Mouse (Mus musculus): ENCODE measurements around the gene Sec14l1.

Gene Sec14l1

DNA sequence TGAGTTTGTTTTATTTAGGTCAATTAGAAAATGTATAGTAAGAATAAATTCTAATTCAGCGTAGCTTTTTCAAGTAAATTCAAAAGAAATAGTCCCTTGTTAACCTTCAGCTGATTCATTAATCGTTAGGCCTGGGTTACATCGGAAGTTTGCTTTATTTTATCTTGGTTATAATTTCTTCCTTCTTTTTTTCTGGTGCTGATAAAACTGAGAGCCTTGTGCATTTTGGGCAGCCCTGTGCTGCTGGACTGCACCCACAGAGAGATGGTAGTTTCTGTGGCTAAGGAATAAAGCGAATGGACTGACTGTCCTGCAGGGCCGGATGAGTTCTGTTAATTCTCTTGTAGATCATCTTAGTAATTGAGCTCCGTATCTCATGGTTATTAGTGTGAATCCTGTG is 37.6 kb downstream of the Sec14l1 start:
- no peak for DNase-seq (ENCODE audit: low read depth, low spot score)

DNA sequence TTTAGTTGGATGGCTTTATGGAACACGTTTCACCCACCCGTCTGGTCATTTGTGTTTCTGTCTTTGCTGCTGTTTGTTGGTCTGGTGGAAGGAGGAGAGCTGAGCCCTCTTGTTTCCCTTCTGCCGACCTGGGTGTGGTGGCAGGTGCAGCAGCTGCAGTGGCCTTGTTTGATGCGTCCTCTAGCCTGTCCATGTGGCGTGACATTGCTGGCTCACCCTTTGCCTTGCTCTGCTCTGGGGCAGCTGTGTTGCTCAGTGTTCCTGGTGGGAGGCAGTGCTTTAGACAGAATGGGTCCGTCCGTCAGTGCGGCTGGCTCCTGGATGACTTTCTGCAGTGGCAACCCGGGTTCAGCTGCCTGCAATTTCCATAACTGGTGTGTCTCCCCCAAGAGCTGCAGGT is 38.6 kb downstream of the Sec14l1 start:
- DNase-seq (ENCODE audit: low read depth, low spot score): no peak

DNA sequence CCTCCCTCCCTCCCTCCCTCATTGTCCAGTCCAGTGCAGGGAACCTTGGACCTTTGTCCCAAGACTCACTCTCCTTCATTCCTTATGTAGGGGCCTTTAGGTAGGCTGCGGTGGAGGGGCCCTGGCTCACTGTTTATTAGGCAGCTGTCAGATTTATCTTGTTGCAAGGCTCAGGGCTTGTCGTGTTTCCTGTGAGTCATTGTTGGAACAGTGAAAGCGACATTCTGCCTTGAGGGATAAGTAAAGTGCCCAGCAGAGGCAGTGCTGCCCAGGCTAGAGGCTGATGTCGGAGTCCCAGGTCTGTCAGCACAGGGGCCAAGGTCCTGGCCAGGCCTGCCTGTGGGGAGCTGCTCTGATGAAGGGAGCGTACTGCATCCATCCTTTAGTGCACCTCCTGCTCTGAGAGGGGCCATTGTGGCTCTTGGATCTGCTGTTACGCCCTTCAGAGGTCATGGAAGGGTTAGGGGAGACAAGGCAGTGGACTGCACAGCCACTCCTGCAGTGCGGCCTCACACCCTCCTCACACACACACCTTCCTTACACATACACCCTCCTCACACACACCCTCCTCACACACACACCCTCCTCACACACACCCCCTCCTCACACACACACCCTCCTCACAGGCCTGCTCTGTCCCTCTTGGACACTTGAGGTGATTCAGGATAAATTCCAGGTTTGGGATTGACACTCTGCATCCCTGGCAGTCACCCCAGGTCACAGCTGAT is 39.3 kb downstream of the Sec14l1 start:
- DNase-seq (ENCODE audit: low read depth, low spot score): peak; percentile 82

GRCm38 (mm10) chr11:117156725-117157124 is 41.8 kb downstream of the Sec14l1 start:
- peak; percentile 82 for DNase-seq (ENCODE audit: low read depth, low spot score)

DNA sequence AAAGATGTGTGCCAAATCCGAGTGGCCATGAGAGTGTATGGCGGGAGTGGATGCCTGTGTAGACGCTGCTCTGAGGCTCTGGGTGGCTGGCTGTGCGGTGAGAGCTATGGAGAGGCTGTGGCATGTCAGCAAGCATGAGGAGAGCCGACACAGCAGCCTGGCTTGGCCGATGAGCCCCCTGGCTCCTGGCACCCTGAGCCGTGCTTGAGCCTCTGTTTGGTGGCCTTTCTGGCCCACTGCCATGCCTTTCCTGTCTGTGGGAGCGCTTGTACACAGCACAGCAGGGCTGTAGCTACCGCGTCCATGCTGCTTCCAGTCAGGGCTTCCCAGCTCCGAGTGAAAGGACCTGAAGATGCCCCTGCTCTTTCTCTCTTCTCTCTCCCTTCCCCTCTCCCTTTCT is 43.4 kb downstream of the Sec14l1 start:
- peak; percentile 64 for DNase-seq (ENCODE audit: low read depth, low spot score)

DNA sequence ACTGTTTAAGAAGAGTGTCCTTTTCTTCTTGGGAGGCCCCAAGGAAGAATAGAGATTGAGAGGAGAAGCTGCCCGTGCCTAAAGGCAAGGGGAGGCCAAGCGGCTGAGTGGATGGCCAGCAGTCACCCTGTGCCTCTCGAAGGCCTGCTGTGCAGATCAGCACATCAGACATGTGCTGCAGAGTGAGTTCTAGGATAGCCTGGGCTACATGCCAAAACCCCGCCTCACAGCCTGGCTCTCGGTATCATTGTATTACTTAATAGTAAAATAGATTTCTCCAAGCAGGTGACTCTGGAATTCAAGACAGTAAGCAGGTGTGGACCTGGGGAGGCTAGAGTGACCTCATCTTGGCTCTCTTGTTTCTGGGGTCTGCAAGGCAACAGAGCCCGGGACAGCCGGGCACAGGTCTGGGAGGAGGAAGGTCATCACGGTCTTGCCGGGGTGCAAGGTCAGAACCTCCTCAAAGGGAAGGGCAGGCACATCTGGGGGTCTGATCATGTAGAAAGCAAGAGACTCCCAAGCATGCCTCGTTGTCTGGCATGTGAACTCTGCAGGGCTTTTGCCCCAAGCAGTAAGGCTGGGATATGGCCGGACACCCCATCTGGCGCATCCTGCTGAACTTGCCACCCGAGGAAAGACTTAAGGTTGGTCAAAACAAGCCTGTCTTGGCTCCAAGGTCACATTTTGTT is 44.4 kb downstream of the Sec14l1 start:
- peak; percentile 80 for DNase-seq (ENCODE audit: low read depth, low spot score)

GRCm38 (mm10) chr11:117159946-117160307 is 45.0 kb downstream of the Sec14l1 start:
- DNase-seq (ENCODE audit: low read depth, low spot score): no peak

DNA sequence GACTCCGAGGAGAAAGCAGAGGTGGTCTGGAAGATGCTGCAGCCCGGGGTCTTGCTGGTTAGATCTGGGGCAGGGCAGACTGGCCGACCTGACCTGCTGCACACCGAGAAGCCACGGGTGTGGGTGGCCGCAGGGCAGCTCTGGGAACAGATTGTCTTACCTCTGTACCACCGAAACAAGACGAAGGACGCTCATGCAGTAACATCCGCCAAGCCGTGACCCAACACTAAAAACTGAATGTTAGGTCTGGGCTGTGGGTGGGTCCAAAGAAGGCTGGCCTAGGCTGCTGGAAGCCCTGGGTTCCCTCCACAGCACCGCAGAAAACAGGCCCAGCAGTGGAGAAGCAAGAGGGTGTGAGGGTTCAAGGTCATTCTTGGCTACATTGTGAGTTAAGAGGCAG is 45.8 kb downstream of the Sec14l1 start:
- DNase-seq (ENCODE audit: low read depth, low spot score): no peak

GRCm38 (mm10) chr11:117161574-117161973 is 46.6 kb downstream of the Sec14l1 start:
- no peak for DNase-seq (ENCODE audit: low read depth, low spot score)

GRCm38 (mm10) chr11:117163098-117163497 is 48.1 kb downstream of the Sec14l1 start:
- peak; percentile 70 for DNase-seq (ENCODE audit: low read depth, low spot score)

DNA sequence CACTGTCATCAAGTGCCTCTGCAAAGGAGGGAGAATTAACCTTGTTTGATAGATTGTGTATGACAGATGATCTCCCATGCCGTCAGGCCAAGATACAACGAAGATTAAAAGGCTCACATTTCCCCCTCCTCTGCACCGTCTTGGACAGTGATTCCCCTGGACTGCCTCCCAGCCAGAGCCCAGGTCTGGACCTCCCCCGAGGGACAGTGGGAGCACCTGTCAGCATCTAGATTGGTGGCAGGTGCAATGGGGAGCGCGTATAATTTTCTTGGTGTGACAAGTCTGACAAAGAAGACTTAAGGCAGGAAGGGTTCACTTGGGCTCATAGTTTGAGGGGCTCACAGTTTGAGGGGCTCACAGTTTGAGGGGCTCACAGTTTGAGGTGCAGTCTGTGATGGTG is 48.8 kb downstream of the Sec14l1 start:
- DNase-seq (ENCODE audit: low read depth, low spot score): no peak

- peak; percentile 76 for DNase-seq (ENCODE audit: low read depth, low spot score)
Observed at GRCm38 (mm10) chr11:117168278-117169087, 53.5 kb downstream of the Sec14l1 start.

DNA sequence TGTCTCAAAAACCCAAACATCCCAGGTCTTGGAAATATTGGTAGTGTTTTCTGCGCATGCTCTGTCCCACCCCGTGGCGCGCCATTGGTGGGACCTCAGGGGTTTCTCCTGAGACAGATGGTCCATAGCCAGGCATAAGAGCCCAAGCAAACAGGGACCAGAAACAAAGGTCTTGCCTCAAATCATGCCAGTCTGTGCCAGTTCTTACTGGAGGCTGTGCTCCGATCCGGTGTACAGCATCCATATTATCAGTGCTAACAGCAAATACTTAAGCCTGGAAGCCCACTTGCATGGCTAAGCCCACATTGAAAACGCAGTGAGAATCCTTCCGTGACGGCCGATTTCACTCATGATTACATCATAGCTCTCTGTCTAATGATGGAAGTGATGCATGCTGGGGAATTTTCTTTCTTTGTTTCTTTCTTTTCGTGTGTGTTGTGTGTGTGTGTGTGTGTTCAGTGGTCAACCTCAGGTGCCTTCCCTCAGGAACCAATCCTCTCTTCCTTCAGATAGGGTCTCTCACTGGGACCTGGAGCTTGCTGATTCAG is 54.2 kb downstream of the Sec14l1 start:
- no peak for DNase-seq (ENCODE audit: low read depth, low spot score)

DNA sequence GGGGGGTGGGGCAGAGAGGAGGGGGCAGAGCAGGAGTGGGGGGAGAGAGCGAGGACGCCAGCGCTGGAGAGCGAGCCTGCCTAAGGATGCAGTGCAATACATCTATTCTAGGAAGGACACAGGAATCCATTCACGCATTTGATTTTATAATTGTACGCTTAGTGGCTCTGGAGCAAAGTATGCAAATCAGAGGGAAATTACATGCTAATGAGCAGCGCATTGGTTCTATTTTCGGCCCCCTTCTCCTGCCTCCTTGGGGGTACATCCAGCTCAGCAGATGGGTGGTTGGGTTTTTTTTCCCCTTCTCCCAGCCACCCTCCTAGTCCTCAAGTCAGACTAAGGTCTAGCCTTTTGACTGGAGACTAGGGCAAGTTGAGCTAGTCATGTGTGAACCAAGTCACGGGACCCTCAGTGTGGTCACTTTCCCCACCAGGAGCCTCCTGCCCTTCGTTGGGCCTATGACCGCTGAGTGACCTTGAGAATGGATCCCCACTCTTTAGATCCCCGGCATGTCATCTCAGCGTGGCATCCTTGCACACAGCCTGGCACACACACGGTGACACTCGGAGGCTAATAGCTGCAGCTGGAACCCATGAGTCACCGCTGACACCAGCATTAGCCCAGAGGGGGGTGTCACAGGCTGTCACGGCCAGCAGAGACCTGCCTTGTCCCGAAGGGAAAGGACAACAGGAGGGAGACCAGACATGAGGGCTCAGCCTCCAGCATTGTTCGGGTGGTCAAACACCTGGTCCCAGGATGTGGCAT is 55.0 kb downstream of the Sec14l1 start:
- DNase-seq (ENCODE audit: low read depth, low spot score): peak; percentile 92

DNA sequence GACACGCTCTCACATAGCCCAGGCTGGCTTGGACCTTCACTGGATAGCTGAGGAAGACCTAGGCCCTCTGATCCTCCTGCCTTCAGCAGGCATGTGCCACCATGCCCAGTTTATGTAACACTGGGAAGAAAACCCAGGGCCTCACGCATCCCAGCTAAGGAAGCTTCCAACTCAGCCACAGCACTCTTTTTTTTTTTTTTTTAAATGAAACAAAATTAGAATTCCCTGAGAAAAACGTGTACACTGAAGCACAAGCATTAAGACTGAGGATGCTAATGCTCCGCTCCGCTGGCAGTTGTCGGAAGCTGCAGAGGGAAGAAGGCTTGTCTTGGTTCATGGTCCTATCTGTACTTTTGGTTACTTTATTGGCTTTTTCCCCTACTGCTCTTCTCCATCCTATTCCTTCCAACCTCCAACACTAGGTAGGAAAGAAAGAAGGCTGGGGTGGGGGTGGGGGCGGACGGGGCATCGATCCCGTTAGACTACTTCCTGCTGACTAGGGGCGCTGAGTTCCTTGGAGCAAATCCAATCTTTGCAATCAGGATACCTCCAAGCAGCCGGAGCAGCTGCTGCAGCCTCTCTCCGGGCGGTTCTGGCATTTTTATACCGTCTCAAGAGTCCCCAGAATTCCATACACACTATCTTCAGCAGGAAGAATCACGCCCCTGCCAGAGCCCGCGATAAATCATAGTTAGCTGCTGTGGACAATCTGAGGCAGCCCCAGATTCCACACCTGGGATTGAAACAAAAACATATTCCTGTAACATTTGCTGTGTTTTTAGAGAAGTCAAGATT is 59.3 kb downstream of the Sec14l1 start:
- peak; percentile 76 for DNase-seq (ENCODE audit: low read depth, low spot score)

DNA sequence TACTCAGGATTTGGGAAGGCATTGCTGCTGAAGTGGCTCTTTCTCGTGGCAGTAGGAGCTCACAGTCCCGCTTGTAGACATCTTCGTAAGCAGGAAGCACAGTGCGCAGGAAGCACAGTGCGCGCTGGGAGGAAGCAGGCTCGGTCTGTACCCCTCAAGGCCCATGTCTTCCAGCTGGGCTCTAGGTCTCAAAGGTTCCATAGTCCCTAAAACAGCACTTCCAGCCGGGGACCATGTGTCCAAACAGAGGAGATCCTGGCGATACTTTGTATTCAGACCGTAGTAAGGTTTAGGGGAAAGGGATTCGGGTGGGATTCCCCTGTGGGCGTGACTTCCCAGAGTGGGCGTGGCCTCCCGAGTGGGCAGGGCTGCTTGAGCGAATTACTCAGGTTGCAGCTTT is 60.0 kb downstream of the Sec14l1 start:
- peak; percentile 54 for DNase-seq (ENCODE audit: low read depth, low spot score)

- peak; percentile 54 for DNase-seq (ENCODE audit: low read depth, low spot score)
Observed at GRCm38 (mm10) chr11:117175472-117175871, 60.5 kb downstream of the Sec14l1 start.

GRCm38 (mm10) chr11:117176304-117176703 is 61.3 kb downstream of the Sec14l1 start:
- DNase-seq (ENCODE audit: low read depth, low spot score): no peak

DNA sequence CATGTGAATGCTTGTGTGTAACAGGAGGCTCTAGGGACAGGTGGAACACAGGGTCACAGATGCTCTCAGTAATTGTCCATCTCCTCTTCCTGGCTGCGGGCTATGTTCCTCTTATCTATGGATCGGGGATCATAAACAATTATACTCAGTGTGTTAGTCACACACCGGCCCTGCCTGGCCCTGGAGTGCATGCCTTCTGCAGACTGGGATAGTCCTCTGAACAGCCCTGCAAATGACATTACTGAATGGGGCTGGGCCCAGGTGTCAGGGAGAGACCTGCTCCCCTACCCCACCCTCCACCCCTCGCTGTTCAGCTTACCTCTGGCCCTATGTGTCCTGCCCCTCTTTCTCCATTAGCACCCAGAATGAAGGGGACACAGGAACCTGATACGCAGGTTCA is 61.9 kb downstream of the Sec14l1 start:
- DNase-seq (ENCODE audit: low read depth, low spot score): no peak

DNA sequence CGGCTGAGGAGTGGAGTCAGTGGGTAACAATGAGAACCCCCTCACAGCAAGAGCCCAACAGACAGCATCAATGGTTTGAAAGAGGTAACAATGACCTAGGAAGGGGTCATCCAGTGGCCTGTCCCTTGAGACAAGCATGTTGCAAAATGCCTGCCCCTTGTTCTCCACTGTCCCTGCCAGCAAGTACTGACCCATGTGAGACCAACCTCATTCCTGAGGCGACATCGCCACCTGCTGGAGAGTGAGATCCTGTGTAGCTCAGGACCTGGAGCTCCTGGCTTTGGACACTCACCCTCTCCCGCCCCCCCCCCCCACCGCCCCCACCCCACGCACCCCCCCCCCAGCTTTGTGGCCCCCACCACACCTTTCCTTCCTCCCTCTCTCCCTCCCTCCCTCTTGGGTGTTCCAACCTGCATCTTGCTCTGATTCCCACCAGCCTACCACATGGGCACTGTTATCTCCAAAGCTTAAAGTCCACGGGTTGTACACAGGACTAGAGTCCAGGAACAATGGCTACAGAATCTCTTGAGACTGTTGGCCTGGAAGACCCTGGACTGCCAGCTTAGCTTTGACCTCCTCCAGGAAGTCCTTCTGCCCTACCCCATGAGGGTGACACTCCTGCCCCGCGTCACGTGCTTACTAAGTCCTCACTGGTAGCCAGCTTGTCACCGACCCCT is 62.5 kb downstream of the Sec14l1 start:
- DNase-seq (ENCODE audit: low read depth, low spot score): peak; percentile 95

All from brain, adult 2 months (tissue).